Mouse (Mus musculus) embryo, embryonic 10 days (tissue): ENCODE measurements around the gene Pus7l.

ENCODE experiments used
- DNase-seq: peaks from one replicate; pipeline ENCODE4 v3.0.0-alpha.2; 2015; ENCODE audit warnings: low spot score

Gene Pus7l

GRCm38 (mm10) chr15:94543409-94544051 lies at the start of gene Pus7l, which contains the start of gene Irak4:
Gene Pus7l, minus strand, starts transcription at chr15:94543547.
Gene Irak4, plus strand, starts transcription at chr15:94543643.
- DNase-seq = peak; percentile 98

GRCm38 (mm10) chr15:94591356-94591755 lies 48.0 kb upstream of the Pus7l start:
- no peak for DNase-seq

- no peak for DNase-seq
These were observed 46.7 kb upstream of the Pus7l start for GRCm38 (mm10) chr15:94590083-94590482.

GRCm38 (mm10) chr15:94589219-94590075 lies 46.1 kb upstream of the Pus7l start, which contains the start of gene Twf1:
Gene Twf1, minus strand, starts transcription at chr15:94589889.
- peak; percentile 97 for DNase-seq

GRCm38 (mm10) chr15:94587826-94588715 lies 44.7 kb upstream of the Pus7l start:
- no peak for DNase-seq

- DNase-seq = no peak
These were observed 41.4 kb upstream of the Pus7l start for GRCm38 (mm10) chr15:94584738-94585137.

GRCm38 (mm10) chr15:94583153-94583552 lies 39.8 kb upstream of the Pus7l start:
- no peak for DNase-seq

GRCm38 (mm10) chr15:94582000-94582593 lies 38.8 kb upstream of the Pus7l start:
- DNase-seq = no peak

- DNase-seq = peak; percentile 7
These were observed 31.4 kb upstream of the Pus7l start for GRCm38 (mm10) chr15:94574566-94575268.

GRCm38 (mm10) chr15:94572746-94573145 lies 29.4 kb upstream of the Pus7l start:
- no peak for DNase-seq

GRCm38 (mm10) chr15:94571501-94571900 lies 28.2 kb upstream of the Pus7l start:
- DNase-seq = no peak

GRCm38 (mm10) chr15:94568496-94569182 lies 25.3 kb upstream of the Pus7l start:
- no peak for DNase-seq

- DNase-seq = no peak
These were observed 22.5 kb upstream of the Pus7l start for GRCm38 (mm10) chr15:94565854-94566253.

- no peak for DNase-seq
These were observed 21.6 kb upstream of the Pus7l start for GRCm38 (mm10) chr15:94564909-94565308.

- DNase-seq = no peak
These were observed 15.7 kb upstream of the Pus7l start for GRCm38 (mm10) chr15:94558895-94559656.

- peak; percentile 94 for DNase-seq
These were observed 14.1 kb upstream of the Pus7l start for GRCm38 (mm10) chr15:94557442-94557841.

GRCm38 (mm10) chr15:94553536-94553935 lies 10.2 kb upstream of the Pus7l start:
- DNase-seq = no peak

- DNase-seq = no peak
These were observed 1.5 kb upstream of the Pus7l start for GRCm38 (mm10) chr15:94544844-94545243.

GRCm38 (mm10) chr15:94544052-94544636 lies 797 bp upstream of the Pus7l start:
- no peak for DNase-seq
